Mouse (Mus musculus) forebrain, embryonic 11.5 days (tissue): ENCODE data around the gene Snrpf. TPM values are rescaled to one million over a fixed set of nuclear protein-coding genes. Genes with fewer than 3 reads are reported as not detected.
A peak's percentile ranks its signal among the peaks of the same experiment; 100 is the strongest.
"Not testable (repeated sequence)": the region's sequence is repeated elsewhere in the genome, so short reads cannot be mapped to it uniquely, and the experiment has no call there.

Experiments
- ATAC-seq: fragments of 200-750 bp; cut with Nextera tagmentation; replicated peaks from 2 replicates; pipeline ENCODE4 v1.8.0; 2017; ENCODE audit warnings: moderate TSS enrichment; ENCODE audit not compliant: low FRiP score
- DNase-seq: peaks from one replicate; pipeline ENCODE4 v3.0.0-alpha.2; 2017; ENCODE audit warnings: low spot score
- H3K27ac ChIP-seq: fragments of 300-500 bp; sonication (generic); 2 replicates; pipeline ENCODE4 v1.5.1; 2014; ENCODE audit warnings: low read depth, low read length
- H3K27me3 ChIP-seq: fragments of 300-500 bp; sonication (generic); 2 replicates; pipeline ENCODE4 v1.6.1; 2014; ENCODE audit warnings: mild to moderate bottlenecking, low read length, mixed read lengths; ENCODE audit not compliant: control insufficient read depth, insufficient read depth
- H3K36me3 ChIP-seq: fragments of 300-500 bp; sonication (generic); 2 replicates; pipeline ENCODE4 v1.6.1; 2014; ENCODE audit warnings: mild to moderate bottlenecking, low read length, moderate library complexity, mixed read lengths; ENCODE audit not compliant: control insufficient read depth, insufficient read depth
- H3K4me1 ChIP-seq: fragments of 300-500 bp; sonication (generic); replicated peaks from 2 replicates; pipeline ENCODE4 v1.6.1; 2014; ENCODE audit warnings: low read length, mixed read lengths; ENCODE audit not compliant: control insufficient read depth, insufficient read depth
- H3K4me2 ChIP-seq: fragments of 300-500 bp; sonication (generic); 2 replicates; pipeline ENCODE4 v1.6.1; 2014; ENCODE audit warnings: low read depth, mild to moderate bottlenecking, low read length, moderate library complexity, mixed read lengths; ENCODE audit not compliant: severe bottlenecking
- H3K4me3 ChIP-seq: fragments of 300-500 bp; sonication (generic); 2 replicates; pipeline ENCODE4 v1.5.1; 2014; ENCODE audit warnings: low read depth, low read length
- H3K9ac ChIP-seq: fragments of 300-500 bp; sonication (generic); 2 replicates; pipeline ENCODE4 v1.6.1; 2014; ENCODE audit warnings: low read length
- H3K9me3 ChIP-seq: fragments of 300-500 bp; sonication (generic); 2 replicates; pipeline ENCODE4 v1.6.1; 2016; ENCODE audit warnings: low read length, mixed read lengths; ENCODE audit not compliant: control insufficient read depth
- WGBS: fragments of 180-500 bp; shearing (Covaris S2); extraction: QIAGEN DNeasy Blood & Tissue Kit; methylation state at CpG from one replicate; pipeline ENCODE4 v1.1.7; 2014; 5-methylcytosine and 5-hydroxymethylcytosine counted together
- polyA plus RNA-seq: library from polyadenylated mRNA; unstranded; fragments of >200 nt; fragmentation: Nextera tagmentation; extraction: Ambion mirVana; gene quantifications from 2 replicates; pipeline ENCODE4 v1.2.1, GENCODE M21; 2014

Gene Snrpf
- polyA plus RNA-seq, 1 experiment from 2014 or later, result 155 TPM

- 91% methylated on average over 11 of the region's 11 CpGs for WGBS
- Histone ChIP-seq H3K4me2 (no peak overlapping the region), H3K9me3 (no peaks in the 10 kb centered on the region), H3K4me1 (no peaks in the 10 kb centered on the region), H3K4me3 (no peak overlapping the region), H3K27ac (no peak overlapping the region), H3K9ac (no peak overlapping the region), H3K36me3 (no peaks in the 10 kb centered on the region), H3K27me3 (no peaks in the 10 kb centered on the region)
- ATAC-seq (no peak), DNase-seq (no peak)
Observed at GRCm38 (mm10) chr10:93567841-93568566, 21.5 kb downstream of the Snrpf start.

DNA sequence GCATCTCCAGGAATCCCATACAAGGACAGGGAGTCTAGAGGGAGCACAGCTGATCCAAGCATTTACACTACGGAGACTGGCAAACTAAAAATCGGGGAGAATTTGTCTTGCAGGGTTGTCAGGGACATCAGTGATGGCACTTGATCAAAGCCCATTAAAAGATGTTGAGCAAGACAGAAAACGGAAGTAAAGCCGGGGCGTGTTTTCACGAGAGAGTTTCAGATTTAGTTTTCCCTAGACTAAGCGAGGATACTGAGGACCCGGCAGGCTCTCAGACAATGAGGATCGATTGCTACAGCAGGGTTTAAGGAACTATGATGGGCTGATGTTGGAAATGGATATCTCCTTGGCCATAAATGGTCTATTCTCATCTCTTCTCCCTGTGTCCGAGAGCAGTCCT lies 22.4 kb downstream of the Snrpf start:
- Histone ChIP-seq H3K4me1 (no peaks in the 10 kb centered on the region), H3K9ac (no peak overlapping the region), H3K4me2 (no peak overlapping the region), H3K36me3 (no peaks in the 10 kb centered on the region), H3K27ac (no peak overlapping the region), H3K4me3 (no peak overlapping the region), H3K9me3 (no peaks in the 10 kb centered on the region), H3K27me3 (no peaks in the 10 kb centered on the region)
- no peak for DNase-seq
- 92% methylated on average over 10 of the region's 10 CpGs for WGBS
- no peak for ATAC-seq

GRCm38 (mm10) chr10:93564518-93565090 lies 24.9 kb downstream of the Snrpf start:
- 90% methylated on average over 14 of the region's 14 CpGs for WGBS
- no peaks in the 10 kb centered on the region for H3K36me3 ChIP-seq

GRCm38 (mm10) chr10:93559786-93560185 lies 29.7 kb downstream of the Snrpf start:
- no peak overlapping the region for H3K4me3 ChIP-seq
- no peaks in the 10 kb centered on the region for H3K27me3 ChIP-seq
- no peaks in the 10 kb centered on the region for H3K9me3 ChIP-seq
- ATAC-seq, result no peak
- H3K9ac ChIP-seq, result no peak overlapping the region
- WGBS, result 60% methylated on average over 9 of the region's 9 CpGs
- no peak for DNase-seq
- no peak overlapping the region for H3K27ac ChIP-seq
- no peaks in the 10 kb centered on the region for H3K36me3 ChIP-seq
- no peaks in the 10 kb centered on the region for H3K4me1 ChIP-seq
- no peak overlapping the region for H3K4me2 ChIP-seq

More at GRCm38 (mm10) chr10:93564518-93565090, 24.9 kb downstream of the Snrpf start:
- H3K9ac ChIP-seq, result no peak overlapping the region
- ATAC-seq, result no peak
- no peak overlapping the region for H3K27ac ChIP-seq
- H3K4me1 ChIP-seq, result no peaks in the 10 kb centered on the region
- DNase-seq, result no peak
- H3K9me3 ChIP-seq, result no peaks in the 10 kb centered on the region
- H3K4me2 ChIP-seq, result no peak overlapping the region
- no peaks in the 10 kb centered on the region for H3K27me3 ChIP-seq
- H3K4me3 ChIP-seq, result no peak overlapping the region

DNA sequence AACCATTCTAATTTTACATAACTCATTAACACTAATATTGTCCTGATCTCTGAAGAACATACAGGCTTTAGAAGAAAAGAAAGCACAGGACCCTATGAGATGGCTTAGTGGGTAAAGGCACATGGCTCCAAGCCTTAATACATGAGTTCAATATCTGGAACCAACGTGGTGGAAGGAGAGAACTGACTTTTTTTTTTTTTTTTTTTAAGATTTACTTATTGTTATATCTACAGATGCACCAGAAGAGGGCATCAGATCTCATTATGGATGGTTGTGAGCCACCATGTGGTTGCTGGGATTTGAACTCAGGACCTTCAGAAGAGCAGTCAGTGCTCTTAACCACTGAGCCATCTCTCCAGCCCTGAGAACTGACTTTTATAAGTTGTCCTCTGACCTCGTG lies 31.5 kb downstream of the Snrpf start:
- DNase-seq, H3K4me1 ChIP-seq, H3K9ac ChIP-seq, H3K4me3 ChIP-seq, H3K27me3 ChIP-seq, H3K9me3 ChIP-seq, H3K27ac ChIP-seq, H3K36me3 ChIP-seq, H3K4me2 ChIP-seq, ATAC-seq: not testable (repeated sequence)
- 76% methylated on average over 2 of the region's 2 CpGs for WGBS

GRCm38 (mm10) chr10:93552596-93552995 lies 36.9 kb downstream of the Snrpf start:
- H3K4me3 ChIP-seq, result no peak overlapping the region
- no peak overlapping the region for H3K9ac ChIP-seq
- H3K9me3 ChIP-seq, result no peaks in the 10 kb centered on the region
- no peak overlapping the region for H3K27ac ChIP-seq
- 88% methylated on average over 8 of the region's 8 CpGs for whole genome bisulfite sequencing
- no peak for DNase-seq
- H3K36me3 ChIP-seq, result no peaks in the 10 kb centered on the region
- no peak for ATAC-seq
- no peak overlapping the region for H3K4me2 ChIP-seq
- H3K27me3 ChIP-seq, result no peaks in the 10 kb centered on the region
- H3K4me1 ChIP-seq, result no peaks in the 10 kb centered on the region

GRCm38 (mm10) chr10:93549821-93550220 lies 39.7 kb downstream of the Snrpf start:
- H3K4me2 ChIP-seq, result no peak overlapping the region
- ATAC-seq (no peak), DNase-seq (no peak)
- 84% methylated on average over 10 of the region's 10 CpGs for WGBS
- H3K36me3 ChIP-seq, result no peaks in the 10 kb centered on the region
- no peak overlapping the region for H3K27ac ChIP-seq
- H3K27me3 ChIP-seq, result no peaks in the 10 kb centered on the region
- H3K4me3 ChIP-seq, result no peak overlapping the region
- no peaks in the 10 kb centered on the region for H3K9me3 ChIP-seq
- no peak overlapping the region for H3K9ac ChIP-seq
- no peaks in the 10 kb centered on the region for H3K4me1 ChIP-seq

GRCm38 (mm10) chr10:93548991-93549390 lies 40.5 kb downstream of the Snrpf start:
- Histone ChIP-seq H3K27me3 (no peaks in the 10 kb centered on the region), H3K4me2 (no peak overlapping the region), H3K9me3 (no peaks in the 10 kb centered on the region), H3K4me1 (no peaks in the 10 kb centered on the region), H3K4me3 (no peak overlapping the region), H3K27ac (no peak overlapping the region), H3K36me3 (no peaks in the 10 kb centered on the region), H3K9ac (no peak overlapping the region)
- WGBS, result 18% methylated on average over 7 of the region's 7 CpGs
- ATAC-seq (peak; percentile 71; the same call in 1 of the 2 replicates), DNase-seq (peak; percentile 87)
